Mouse (Mus musculus): ENCODE results near the gene Arid2. TPM values are rescaled to one million over a fixed set of nuclear protein-coding genes. Genes with fewer than 3 reads are reported as not detected.

Arid2 gene
- polyA plus RNA-seq (2017; shearing (Covaris generic)) = 19.6 TPM

GRCm38 (mm10) chr15:96287369-96287975, at the start of gene Arid2:
Gene Arid2, plus strand, starts transcription at chr15:96287518.

Other genes starting within 250 kb of the Arid2 start
- 24.3 TPM for gene Scaf11, start 173.3 kb downstream of the Arid2 start, polyA plus RNA-seq (2017; shearing (Covaris generic))

All from CD4-positive, CD25-positive, alpha-beta regulatory T cell, adult 9 weeks (primary cell).